Mouse (Mus musculus) spleen, postnatal 4 days (tissue): ENCODE results near the gene H2afy2.

Source experiments
- DNase-seq, 2 experiments: peaks; one replicate each; pipeline ENCODE4 v3.0.0; 2022; ENCODE audit warnings: low spot score in 2 of 2

H2afy2 gene

GRCm38 (mm10) chr10:61723271-61723670, 60.7 kb downstream of the H2afy2 start:
- no peak for DNase-seq

GRCm38 (mm10) chr10:61722215-61722614, 61.7 kb downstream of the H2afy2 start:
- no peak for DNase-seq

GRCm38 (mm10) chr10:61720331-61720730, 63.6 kb downstream of the H2afy2 start:
- no peak for DNase-seq

- no peak for DNase-seq
Observed at GRCm38 (mm10) chr10:61717406-61718296, 66.3 kb downstream of the H2afy2 start.

GRCm38 (mm10) chr10:61715996-61716864, 67.7 kb downstream of the H2afy2 start:
- DNase-seq: no peak

GRCm38 (mm10) chr10:61715462-61715837, 68.5 kb downstream of the H2afy2 start:
- DNase-seq: no peak

- peak; percentile 59 to 81 for DNase-seq
Observed at GRCm38 (mm10) chr10:61714771-61715461, 69.0 kb downstream of the H2afy2 start, which contains the start of gene Aifm2. Aifm2 (plus strand) TSS chr10:61715263.

- no peak for DNase-seq
Observed at GRCm38 (mm10) chr10:61714146-61714545, 69.8 kb downstream of the H2afy2 start.

GRCm38 (mm10) chr10:61713601-61714000, 70.3 kb downstream of the H2afy2 start:
- no peak for DNase-seq

GRCm38 (mm10) chr10:61706412-61707375, 77.3 kb downstream of the H2afy2 start:
- no peak for DNase-seq

GRCm38 (mm10) chr10:61704663-61705062, 79.3 kb downstream of the H2afy2 start:
- no peak for DNase-seq

GRCm38 (mm10) chr10:61697028-61697427, 86.9 kb downstream of the H2afy2 start:
- DNase-seq: no peak

- peak in 1 of 2 experiments; percentile 70 for DNase-seq
Observed at GRCm38 (mm10) chr10:61696560-61696823, 87.5 kb downstream of the H2afy2 start.

GRCm38 (mm10) chr10:61695703-61696559, 88.0 kb downstream of the H2afy2 start:
- DNase-seq: peak; percentile 37 to 80

GRCm38 (mm10) chr10:61694870-61695670, 88.9 kb downstream of the H2afy2 start, which contains the start of gene Tysnd1:
Tysnd1 (plus strand) TSS chr10:61695514.
- peak; percentile 92 to 95 for DNase-seq

GRCm38 (mm10) chr10:61693563-61693962, 90.4 kb downstream of the H2afy2 start:
- DNase-seq: no peak

GRCm38 (mm10) chr10:61689405-61689804, 94.5 kb downstream of the H2afy2 start:
- DNase-seq: no peak
